Mouse (Mus musculus): ENCODE results near the gene Fam193a.

DNA sequence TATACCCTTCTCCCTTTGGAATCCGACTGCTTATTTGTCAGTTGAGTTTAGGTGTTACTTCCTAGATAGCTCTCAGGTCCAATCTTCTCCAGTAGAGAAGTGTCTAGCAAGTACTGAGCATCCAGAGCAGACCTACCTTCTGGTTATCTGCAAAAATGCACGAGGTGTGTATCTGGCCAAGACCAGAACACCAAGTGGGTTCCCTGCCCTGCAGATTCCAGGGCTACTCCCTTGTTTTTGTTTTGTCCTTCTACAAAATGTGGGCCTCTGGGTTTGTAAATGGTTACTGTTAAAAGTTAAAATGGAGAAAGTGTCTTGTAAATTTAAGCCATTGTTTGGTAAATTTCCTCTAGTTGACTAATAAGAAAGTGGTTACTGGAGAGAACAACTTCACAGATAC, 70.0 kb downstream of the Fam193a start:
- TF ChIP-seq CTCF (IDR thresholded peaks at IDR 0.05; ENCODE audit: borderline replicate concordance, control insufficient read depth, extremely low read depth, insufficient read depth, low read length, poor library complexity) (no peak), POLR2A (IDR thresholded peaks at IDR 0.05; ENCODE audit: control insufficient read depth, extremely low read depth, insufficient read depth, low read length, poor library complexity) (no peak)

All from thymus, adult 2 months (tissue).